Mouse (Mus musculus) left cerebral cortex, postnatal 10 days (tissue): Measurements from ENCODE around the gene Ccs. TPM values are rescaled to one million over a fixed set of nuclear protein-coding genes. Genes with fewer than 3 reads are reported as not detected.
"Not testable (repeated sequence)": the region's sequence is repeated elsewhere in the genome, so short reads cannot be mapped to it uniquely, and the experiment has no call there.

Source experiments
- DNase-seq, 2 experiments: peaks; one replicate each; pipeline ENCODE4 v3.0.0; 2021 to 2022; ENCODE audit warnings: low spot score in 2 of 2, mixed read lengths in 1 of 2; ENCODE audit errors: extremely low spot score in 1 of 2
- intact Hi-C: fragments of 180-260 bp; cut with DNase I; formaldehyde crosslinking; loops from one replicate; pipeline ENCODE4 v1.15.1; 2025
- total RNA-seq, 2 experiments: library from RNA; stranded (reverse); gene quantifications; 2 replicates each; pipeline ENCODE4 v1.2.3; 2021

Ccs gene
- total RNA-seq, 2 experiments from 2014 or later = 37.4 to 38.6 TPM

DNA sequence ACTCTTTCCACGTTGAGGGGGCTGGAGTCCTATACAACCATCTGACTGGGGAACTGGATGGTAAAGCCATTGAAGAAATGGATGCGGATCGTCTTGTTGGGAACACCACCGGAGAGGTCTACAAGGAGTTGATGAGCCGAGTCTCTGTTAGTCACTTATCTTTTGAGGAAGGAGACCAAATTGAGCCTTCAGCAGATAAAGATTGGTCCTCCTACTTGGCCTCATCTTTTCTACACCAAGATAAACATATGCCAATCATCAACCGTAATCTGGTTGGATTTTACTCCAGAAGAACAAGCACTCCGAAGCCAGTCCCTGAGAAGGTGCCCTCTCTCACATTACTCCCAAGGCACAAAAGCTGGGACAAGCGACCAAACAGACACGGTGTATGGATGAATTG is 1.7 kb upstream of the Ccs start:
- intact Hi-C loops = no loop called here

DNA sequence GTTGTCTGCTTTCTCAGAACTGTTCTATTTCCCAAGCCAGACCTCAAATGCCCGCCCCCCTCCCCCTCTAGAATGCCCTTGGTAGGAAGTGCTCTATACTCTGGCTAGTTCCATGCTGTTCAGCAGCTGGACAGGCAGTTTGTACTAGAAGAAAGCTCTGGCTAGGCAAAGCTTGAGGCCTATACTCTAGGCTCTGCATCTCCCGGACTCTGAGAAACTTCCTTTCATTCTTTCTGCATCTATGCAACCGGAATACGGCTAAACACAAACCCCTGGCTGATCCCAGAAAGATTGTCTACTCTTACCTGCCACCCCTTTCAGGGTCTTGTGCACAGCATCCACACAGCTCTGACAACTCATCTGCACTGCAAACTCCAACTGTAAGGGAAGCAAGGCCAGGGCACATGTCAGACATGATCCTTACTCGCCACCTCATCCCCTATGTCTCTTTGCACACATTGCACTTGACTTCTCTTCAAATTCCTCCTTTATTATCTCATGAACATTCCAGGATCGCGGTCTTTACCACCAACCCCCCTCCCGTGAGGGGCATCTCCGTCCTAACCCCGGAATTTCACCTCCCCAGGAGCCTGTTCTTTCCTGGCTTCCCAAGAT is 499 bp downstream of the Ccs start:
- intact Hi-C loops = no loop called here
- no peak for DNase-seq

More for the DNA sequence above, 1.7 kb upstream of the Ccs start:
- no peak for DNase-seq

DNA sequence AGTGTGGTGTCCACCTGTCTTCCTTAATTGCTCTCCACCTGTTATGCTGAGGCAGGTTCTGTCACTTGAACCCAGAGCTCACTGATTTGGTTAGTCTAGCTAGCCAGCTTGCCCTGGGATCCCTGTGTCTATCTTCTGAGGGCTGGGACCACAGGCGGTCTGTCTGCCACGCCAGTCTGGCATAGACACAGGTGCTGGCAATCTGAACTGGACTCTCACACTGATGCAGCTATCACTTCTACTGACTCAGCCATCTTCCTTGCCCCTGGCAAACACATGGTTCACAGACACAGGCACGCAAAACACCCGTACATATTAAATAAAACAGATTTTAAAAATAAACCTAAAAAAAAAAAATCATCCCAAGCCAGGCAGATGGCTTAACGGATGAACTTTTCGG is 2.1 kb downstream of the Ccs start:
- no peak for DNase-seq
- intact Hi-C loops = no loop called here

DNA sequence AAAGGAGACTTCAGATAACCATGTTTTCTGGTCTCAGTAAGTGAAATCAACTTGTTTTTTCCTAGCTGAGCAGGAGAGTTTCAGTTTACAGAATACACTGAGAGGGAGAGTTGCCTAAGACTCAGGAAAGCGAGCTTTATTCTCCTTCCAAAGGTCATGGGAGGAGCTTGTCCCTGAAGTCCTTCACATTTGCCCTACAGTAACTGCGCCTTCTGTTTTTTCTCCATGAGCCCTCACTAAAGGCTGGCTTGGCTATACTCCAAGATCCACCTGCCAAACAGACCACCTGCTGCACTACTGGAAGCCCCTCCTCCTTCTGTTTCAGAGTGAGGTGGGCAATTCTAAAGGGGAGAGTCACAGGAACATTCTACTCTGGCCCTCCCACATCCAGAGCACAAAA is 3.0 kb downstream of the Ccs start:
- DNase-seq = no peak
- intact Hi-C loops = no loop called here

DNA sequence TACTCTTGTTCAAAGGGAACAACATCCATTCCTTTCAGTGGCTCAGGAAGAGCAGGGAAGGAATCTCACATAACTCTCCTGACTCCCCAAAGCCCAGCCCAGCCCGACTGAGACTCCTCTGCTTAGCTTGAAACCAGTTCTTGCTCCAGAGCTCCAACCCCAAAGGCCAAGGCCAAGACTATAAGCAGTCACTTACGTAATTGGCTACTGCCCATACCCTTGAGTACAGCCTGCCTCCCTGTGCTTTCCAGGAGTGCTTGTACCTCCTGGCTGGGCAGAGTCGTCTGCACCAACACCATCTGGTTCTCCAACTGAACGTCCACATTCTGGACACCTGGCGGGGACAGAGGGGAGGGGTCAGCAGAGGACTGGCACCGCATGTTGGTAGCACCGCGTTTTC is 5.2 kb downstream of the Ccs start:
- intact Hi-C loops = no loop called here
- no peak for DNase-seq

DNA sequence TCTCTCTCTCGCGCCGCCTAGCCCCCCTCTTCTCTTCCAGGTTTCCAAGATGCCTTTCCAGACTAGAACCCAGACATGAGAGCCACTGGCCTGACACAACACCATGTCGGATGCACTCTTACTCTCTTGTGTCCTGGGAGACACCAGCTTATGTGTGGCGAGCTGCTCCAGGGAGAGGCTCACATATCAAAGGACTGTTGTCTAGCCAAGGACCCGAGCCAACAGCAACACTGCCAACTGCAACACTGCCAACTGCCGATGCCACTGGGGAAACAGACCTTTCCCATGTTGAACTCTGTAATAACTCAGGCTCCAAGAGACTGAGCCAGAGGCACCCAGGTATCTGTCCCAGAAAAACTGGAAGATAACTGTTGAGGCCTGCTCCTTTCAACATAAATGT is 10.0 kb downstream of the Ccs start:
- intact Hi-C loops = no loop called here
- peak; percentile 36 to 43 for DNase-seq

DNA sequence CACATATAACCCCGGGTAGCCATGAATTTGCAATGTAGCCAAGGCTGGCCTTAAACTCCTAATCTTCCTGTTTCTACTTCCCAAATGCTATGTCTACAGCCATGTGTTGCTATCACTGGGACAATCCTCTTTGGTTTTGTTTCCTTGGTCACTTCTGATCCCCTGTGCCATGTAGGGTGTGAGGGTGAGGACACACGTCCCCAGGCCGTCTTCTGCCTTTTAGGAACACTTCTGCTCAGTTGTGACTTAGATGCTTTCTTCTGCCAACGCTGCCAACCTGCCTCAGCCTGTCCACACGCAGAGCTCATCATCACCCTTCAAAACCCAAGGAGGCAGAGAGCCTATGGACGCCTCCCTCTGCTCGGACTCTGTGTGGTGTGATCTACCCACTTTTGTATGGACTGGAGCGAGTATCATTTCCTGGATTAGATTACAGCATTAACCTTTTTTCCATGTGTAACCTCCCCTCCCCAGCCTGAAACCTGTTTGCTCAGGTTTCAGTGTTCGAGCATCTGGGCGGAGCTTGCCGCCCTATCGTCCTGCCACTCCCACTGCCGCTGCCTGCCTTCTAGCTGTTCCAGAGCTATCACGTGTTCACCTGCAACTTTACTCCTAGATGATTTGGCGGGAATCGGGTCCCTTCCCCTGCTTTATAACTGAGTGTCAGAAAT is 10.6 kb downstream of the Ccs start:
- intact Hi-C loops = no loop called here
- no peak for DNase-seq

DNA sequence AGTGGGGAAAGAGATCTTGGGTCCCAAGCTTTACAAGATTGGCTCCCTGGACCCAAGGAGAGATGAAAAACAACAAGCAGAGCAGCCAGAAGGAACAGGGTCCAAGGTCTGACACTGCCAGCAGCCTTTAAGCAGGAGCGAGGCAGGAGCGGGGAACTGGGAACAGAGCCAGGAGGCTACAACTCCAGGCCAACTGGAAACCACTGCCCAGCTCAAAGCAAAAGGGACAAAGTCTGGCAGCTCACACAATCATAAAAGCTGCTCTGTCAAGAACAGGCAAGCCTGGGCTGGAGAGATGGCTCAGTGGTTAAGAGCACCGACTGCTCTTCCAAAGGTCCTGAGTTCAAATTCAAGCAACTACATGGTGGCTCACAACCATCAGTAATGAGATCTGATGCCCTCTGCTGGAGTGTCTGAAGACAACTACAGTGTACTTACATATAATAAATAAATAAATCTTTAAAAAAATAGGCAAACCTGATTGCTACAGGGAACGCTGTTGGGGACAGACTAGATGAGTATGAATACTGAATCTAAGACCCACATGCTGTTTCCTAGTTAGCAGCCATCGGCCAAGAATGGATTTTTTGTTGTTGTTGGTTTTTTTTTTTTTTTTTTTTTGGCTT is 18.3 kb downstream of the Ccs start:
- peak; percentile 71 to 79 for DNase-seq
- intact Hi-C loops = no loop called here

DNA sequence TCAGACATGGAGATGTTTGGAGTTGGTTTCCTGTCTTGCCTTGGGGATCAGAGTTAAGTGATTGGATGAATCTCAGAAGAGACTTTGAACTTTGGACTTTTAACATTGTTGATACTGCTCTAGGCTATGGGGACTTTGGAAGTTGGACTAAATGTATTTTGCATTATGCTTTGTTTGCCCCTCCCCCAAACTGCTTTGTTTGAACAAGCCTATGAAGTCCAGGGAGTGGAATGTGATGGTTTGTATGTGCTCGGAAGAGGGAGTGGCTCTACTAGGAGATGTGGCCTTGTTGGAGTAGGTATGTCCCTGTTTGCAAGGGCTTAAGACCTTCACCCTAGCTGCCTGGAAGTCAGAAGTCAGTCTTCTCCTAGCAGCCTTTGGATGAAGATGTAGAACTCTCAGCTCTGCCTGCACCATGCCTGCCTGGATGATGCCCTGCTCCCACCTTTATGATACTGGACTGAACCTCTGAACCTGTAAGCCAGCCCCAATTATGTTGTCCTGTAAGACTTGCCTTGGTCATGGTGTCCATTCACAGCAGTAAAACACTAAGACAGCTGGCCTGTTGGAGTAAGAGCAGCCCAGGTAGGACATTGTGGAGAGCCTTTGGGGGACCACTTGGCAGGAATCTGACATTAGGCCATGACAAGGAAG is 21.8 kb downstream of the Ccs start:
- no peak for DNase-seq
- intact Hi-C loops = no loop called here

DNA sequence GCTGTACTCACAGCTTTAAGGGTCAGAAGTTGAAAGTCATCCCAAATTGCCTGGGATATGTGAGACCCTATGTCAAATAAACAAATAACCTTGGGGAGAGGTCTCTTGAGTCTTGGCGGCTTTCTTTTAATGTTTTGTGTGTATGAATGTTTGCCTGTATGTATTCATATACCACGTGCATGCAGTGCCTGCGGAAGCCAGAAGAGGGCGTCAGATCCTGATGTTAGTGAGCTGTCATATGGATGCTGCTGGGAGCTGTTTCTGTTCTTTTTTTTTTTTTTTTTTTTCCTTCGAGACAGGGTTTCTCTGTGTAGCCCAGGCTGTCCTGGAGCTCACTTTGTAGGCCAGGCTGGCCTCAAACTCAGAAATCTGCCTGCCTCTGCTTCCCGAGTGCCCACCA is 26.1 kb downstream of the Ccs start:
- DNase-seq = peak in 1 of 2 experiments; percentile 47
- intact Hi-C loops = no loop called here

DNA sequence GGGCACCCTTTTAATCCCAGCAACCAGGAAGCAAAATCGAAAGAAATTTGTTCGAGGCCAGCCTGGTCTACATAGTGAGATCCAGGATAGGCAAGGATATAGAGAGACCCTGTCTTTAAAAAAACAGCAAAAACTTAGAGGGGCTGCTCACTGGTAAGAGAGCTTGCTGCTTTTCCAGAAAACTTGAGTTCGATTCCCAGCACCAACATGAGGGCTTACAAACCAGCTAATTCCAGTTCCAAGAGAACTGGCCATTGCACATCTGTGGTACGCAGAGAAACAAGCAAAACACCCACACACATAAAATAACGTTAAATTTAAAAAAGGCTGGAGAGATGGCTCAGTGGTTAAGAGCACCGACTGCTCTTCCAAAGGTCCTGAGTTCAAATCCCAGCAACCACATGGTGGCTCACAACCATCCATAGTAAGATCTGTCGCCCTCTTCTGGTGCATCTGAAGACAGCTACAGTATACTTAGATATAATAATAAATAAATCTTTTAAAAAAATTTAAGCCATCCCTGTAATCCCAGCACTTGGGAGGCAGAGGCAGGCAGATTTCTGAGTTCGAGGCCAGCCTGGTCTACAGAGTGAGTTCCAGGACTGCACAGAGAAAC is 26.7 kb downstream of the Ccs start:
- intact Hi-C loops = not testable (repeated sequence)

DNA sequence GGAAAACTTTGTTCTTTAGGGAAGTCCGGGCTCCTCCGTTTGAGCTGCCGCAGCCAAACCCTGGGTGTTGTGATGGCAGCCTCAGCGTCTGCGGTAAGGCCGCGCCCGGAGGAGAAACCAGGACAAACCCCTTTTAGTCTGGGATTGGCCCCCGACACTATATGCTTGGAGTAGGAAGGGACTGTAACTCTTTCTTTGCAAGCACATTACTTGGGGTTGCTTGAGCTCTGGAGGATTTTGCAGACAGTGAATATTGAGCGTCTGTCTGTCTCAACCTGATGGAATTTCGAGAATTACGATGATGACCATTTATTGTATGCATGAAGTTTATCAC is 27.3 kb downstream of the Ccs start:
- no peak for DNase-seq
- intact Hi-C loops = no loop called here

More for the DNA sequence above, 26.7 kb downstream of the Ccs start:
- not testable (repeated sequence) for DNase-seq

DNA sequence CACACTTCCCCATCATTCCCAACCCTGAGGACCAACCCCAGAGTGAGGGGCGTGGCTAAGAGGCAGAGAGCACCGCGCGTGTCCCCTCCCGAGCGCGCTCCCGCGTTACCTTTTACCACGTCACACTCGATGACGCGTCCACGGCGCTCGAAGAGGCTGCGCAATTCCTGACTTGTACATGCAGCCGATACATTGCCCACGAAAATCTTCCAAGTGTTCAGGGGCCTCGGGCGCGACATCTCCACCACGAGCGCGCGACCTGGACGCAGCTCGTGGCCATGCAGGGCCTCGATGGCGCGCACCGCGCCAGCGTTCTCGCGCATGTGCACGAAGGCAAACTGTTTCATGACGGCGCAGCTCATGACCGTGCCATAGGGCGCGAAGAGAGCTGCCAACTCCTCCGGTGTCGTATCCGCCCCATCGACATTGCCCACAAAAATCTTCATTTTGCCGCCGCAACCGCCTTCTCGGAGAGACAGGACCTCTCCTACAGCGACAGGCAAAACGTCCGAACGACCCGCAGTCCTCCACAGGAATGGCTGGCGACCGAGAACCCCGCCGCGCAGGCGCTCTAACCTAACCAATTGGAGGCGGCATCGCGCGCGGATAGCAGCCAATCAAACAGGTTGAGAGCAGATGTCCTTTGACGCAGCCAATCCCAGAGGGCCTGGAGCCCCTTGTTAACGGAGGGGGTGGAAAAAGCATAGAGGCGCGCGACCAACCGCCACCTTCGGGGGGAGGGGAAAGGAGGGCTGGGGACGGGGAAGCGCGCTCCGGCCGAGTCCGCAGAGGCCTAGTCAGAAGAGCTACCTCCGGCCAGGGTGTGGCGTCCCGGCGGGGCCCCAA is 27.8 kb downstream of the Ccs start, which contains the start of the genes Gm21992 and Rbm14:
Gene Gm21992 (minus strand): TSS at position 550 of the 846 bp plus-strand sequence.
Gene Rbm14 (minus strand): TSS at position 572 of the 846 bp plus-strand sequence.
- intact Hi-C loops = no loop called here
- DNase-seq = peak; percentile 99

DNA sequence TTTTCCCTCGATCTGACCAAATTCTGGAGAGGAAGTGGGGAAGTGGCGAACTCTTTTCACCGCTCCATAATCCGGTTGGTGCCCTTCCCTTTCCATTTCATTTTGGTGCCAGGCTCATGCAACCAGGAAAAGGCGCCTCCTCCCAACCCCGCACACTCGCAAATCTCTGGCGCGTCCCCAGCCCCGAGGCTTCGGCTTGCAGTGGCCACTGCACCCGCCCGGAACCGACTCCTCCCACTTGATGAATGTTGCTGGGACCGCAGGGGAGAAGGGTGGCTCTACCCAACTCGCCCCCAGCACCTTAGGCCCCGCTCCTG is 28.4 kb downstream of the Ccs start:
- DNase-seq = no peak
- intact Hi-C loops = no loop called here

DNA sequence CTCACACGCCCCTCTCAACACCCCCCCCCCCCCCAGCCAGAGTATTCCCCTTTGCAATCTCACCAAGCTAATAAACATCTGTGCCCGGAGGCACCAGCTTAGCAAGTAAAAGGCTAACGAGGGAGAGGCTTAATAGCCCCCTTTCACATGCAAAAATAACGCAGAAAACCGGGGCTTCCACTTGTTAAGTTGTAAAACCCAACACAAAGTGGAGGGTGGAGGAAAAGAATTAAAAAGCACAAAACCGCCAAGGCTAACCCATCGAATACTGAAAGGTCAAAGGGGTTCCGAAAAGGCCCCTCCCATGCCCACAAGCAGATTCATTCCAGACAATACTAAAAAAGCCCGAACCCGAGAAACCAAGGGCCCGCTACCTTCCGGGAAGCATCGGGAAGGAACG is 28.8 kb downstream of the Ccs start:
- DNase-seq = no peak
- intact Hi-C loops = no loop called here

DNA sequence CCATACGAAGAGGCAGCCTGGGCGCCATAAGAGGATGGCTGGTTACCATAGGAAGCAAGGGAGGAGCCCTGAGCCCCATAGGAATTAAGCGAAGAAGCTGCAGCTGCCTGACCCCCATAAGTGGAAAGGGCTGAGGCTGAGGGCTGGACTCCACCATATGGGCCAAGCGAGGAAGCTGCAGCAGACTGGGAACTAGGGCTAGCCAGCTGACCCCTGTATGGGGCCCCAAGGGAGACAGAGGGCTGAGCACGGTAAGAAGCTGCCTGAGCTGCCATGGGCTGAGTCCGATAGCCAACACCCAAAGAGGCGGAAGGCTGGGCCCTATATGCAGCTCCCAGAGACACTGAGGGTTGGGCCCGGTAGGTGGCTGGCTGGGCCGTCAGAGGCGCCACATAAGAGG is 35.8 kb downstream of the Ccs start:
- intact Hi-C loops = no loop called here
- DNase-seq = peak in 1 of 2 experiments; percentile 24

DNA sequence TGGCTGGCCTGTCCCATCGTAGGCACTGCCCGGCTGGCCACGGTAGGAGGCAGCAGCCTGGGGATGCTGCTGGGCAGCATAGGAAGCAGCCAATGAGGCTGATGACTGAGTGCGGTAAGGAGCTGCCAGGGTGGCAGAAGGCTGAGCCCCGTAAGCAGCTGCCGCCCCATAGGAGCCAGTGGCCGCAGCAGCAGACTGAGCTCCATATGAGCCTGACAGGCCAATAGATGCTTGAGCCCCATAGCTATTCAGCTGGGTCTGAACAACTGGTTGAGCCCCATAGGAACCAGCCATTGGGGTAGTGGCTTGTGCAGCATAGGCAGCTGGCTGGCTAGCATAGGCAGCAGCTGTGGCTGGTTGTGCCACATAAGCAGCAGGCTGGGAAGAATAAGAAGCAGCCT is 36.4 kb downstream of the Ccs start:
- intact Hi-C loops = no loop called here
- no peak for DNase-seq

DNA sequence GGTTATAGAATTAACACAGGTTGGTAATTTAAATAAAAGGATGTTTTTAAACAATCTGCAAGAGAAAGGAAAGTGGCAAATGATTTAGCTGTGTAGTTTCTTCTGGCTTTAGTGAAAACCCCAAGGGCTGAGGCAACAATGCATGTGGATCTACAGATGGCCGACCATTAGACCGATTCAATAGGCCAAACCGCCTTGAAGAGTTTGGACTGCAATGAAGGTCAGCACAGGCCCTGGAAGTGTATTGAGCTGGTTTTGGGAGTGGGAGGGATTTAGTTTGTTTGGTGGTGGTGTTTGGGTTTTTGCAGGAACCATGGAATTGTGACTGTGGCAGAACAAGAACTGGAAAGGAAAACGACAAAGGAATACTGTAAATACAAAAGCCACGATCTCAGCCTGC is 40.0 kb downstream of the Ccs start:
- DNase-seq = no peak
- intact Hi-C loops = no loop called here

DNA sequence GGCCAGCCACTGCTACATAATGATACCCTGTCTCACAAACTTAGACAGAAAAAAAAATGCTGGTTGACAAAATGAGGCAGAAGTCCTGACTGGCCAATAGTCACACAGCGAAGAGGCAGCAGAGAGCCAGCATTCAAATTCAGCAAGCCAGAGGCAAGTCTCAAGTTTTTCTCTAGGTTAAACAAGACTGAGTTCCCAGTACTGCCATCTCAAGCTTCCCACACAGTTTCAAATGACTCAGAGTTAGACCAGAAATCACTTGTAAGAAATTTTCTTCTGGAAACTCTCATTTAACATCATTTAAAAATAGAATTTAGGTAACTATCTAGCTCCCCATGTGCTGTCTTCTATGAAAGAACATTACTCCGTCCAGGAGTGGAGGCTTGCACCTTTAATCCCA is 41.3 kb downstream of the Ccs start:
- DNase-seq = no peak
- intact Hi-C loops = no loop called here
